In genomic region chr9:63269839-63270238, GRCm38 (mm10) we compare ENCODE assay signal across 20 mouse cellular contexts.
A peak's percentile ranks its signal among the peaks of the same experiment; 100 is the strongest.
DNase-seq lines count a peak whose midpoint lies in the region; ATAC-seq lines count a peak whose summit lies in the region.
"Had no signal": no experiment of that assay in that cellular context is flagged by ENCODE, and none has a peak within 500 bp of the region (broad histone marks: within the 10 kb centered on the region; RNA-seq: fewer than 3 reads in every experiment).

No protein-coding gene starts in this region.

- no peak for DNase-seq in hindbrain, embryonic 10.5 days (ENCODE audit: low spot score)
- DNase-seq in neural tube, embryonic 10.5 days (ENCODE audit: extremely low spot score, low spot score), result no peak
- DNase-seq in embryonic facial prominence, embryonic 11.5 days (ENCODE audit: low spot score), result peak; percentile 73
- no peak for DNase-seq in thymus, postnatal 36 days
- DNase-seq: adrenal gland, postnatal 10 days; cerebellum, adult 2 months; cerebellum, postnatal 25 days; gastrocnemius, postnatal 36 days; heart, adult 2 months; kidney, adult 9 months; kidney, postnatal 14 days; lung, postnatal 4 days; right cerebral cortex, postnatal 25 days; thymus, postnatal 25 days had no signal

- no peak overlapping the region for H3K9ac ChIP-seq in hindbrain, embryonic 13.5 days
- H3K9ac ChIP-seq in neural tube, embryonic 13.5 days, result no peak overlapping the region
- H3K9ac ChIP-seq in embryonic facial prominence, embryonic 11.5 days (replicated peaks; ENCODE audit: low read length), result no peak overlapping the region
- H3K9ac ChIP-seq: embryonic facial prominence, embryonic 12.5 days had no signal

- H3K27me3 ChIP-seq in hindbrain, embryonic 10.5 days (ENCODE audit: insufficient read depth, poor library complexity, severe bottlenecking), result no peaks in the 10 kb centered on the region
- no peaks in the 10 kb centered on the region for H3K27me3 ChIP-seq in hindbrain, embryonic 13.5 days
- no peaks in the 10 kb centered on the region for H3K27me3 ChIP-seq in neural tube, embryonic 13.5 days
- H3K27me3 ChIP-seq in embryonic facial prominence, embryonic 11.5 days (ENCODE audit: control insufficient read depth, insufficient read depth, low read length), result no peaks in the 10 kb centered on the region
- H3K27me3 ChIP-seq: embryonic facial prominence, embryonic 12.5 days had no signal

- H3K36me3 ChIP-seq in hindbrain, embryonic 10.5 days, result peaks cover 6% of the 10 kb centered on the region; the same call in 1 of the 2 replicates
- peaks cover 10% of the 10 kb centered on the region; the same call in 1 of the 2 replicates for H3K36me3 ChIP-seq in hindbrain, embryonic 13.5 days
- H3K36me3 ChIP-seq in neural tube, embryonic 13.5 days, result no peaks in the 10 kb centered on the region
- no peaks in the 10 kb centered on the region for H3K36me3 ChIP-seq in embryonic facial prominence, embryonic 11.5 days (replicated peaks; ENCODE audit: control insufficient read depth, insufficient read depth, low read depth, low read length)

- no peak overlapping the region for H3K4me3 ChIP-seq in hindbrain, embryonic 10.5 days
- no peak overlapping the region for H3K4me3 ChIP-seq in hindbrain, embryonic 13.5 days
- no peak overlapping the region for H3K4me3 ChIP-seq in neural tube, embryonic 13.5 days
- no peak overlapping the region for H3K4me3 ChIP-seq in embryonic facial prominence, embryonic 11.5 days (ENCODE audit: low read depth, low read length)
- H3K4me3 ChIP-seq: embryonic facial prominence, embryonic 12.5 days; heart, adult 2 months had no signal

- H3K27ac ChIP-seq in hindbrain, embryonic 10.5 days, result peak overlapping the region; percentile 40; the same call in 1 of the 2 replicates
- no peak overlapping the region for H3K27ac ChIP-seq in hindbrain, embryonic 13.5 days
- 0 out of 2 replicates have a peak overlapping the region, but pooled peaks have one; percentile 25 for H3K27ac ChIP-seq in neural tube, embryonic 13.5 days (replicated peaks)
- H3K27ac ChIP-seq in embryonic facial prominence, embryonic 11.5 days (replicated peaks; ENCODE audit: low read depth, low read length), result no peak overlapping the region
- H3K27ac ChIP-seq: embryonic facial prominence, embryonic 12.5 days; heart, adult 2 months had no signal

- peaks cover 28% of the 10 kb centered on the region for H3K4me1 ChIP-seq in hindbrain, embryonic 10.5 days (replicated peaks)
- H3K4me1 ChIP-seq in hindbrain, embryonic 13.5 days (replicated peaks), result peaks cover 18% of the 10 kb centered on the region
- H3K4me1 ChIP-seq in neural tube, embryonic 13.5 days (replicated peaks), result peaks cover 19% of the 10 kb centered on the region
- no peaks in the 10 kb centered on the region; the same call in 1 of the 2 replicates for H3K4me1 ChIP-seq in embryonic facial prominence, embryonic 11.5 days (ENCODE audit: control insufficient read depth, insufficient read depth, low read length)

- no peak for ATAC-seq in hindbrain, embryonic 13.5 days (ENCODE audit: low FRiP score)
- no peak for ATAC-seq in neural tube, embryonic 13.5 days (ENCODE audit: low read depth)
- no peak for ATAC-seq in embryonic facial prominence, embryonic 11.5 days (replicated peaks; ENCODE audit: insufficient number of reproducible peaks, low FRiP score, low TSS enrichment, low read depth)
- no peak for ATAC-seq in erythroblast, adult 5-6 weeks (replicated peaks; ENCODE audit: low FRiP score, poor library complexity, severe bottlenecking)
- ATAC-seq: hindbrain, embryonic 16.5 days; intestine, embryonic 16.5 days had no signal

- no peaks in the 10 kb centered on the region for H3K9me3 ChIP-seq in hindbrain, embryonic 10.5 days
- H3K9me3 ChIP-seq in hindbrain, embryonic 13.5 days, result no peaks in the 10 kb centered on the region
- H3K9me3 ChIP-seq in neural tube, embryonic 13.5 days, result no peaks in the 10 kb centered on the region
- no peaks in the 10 kb centered on the region for H3K9me3 ChIP-seq in embryonic facial prominence, embryonic 11.5 days (replicated peaks; ENCODE audit: control insufficient read depth, low read length)
- H3K9me3 ChIP-seq: embryonic facial prominence, embryonic 12.5 days had no signal

- H3K4me2 ChIP-seq in hindbrain, embryonic 13.5 days, result no peak overlapping the region
- H3K4me2 ChIP-seq in neural tube, embryonic 13.5 days, result no peak overlapping the region
- H3K4me2 ChIP-seq in embryonic facial prominence, embryonic 11.5 days (ENCODE audit: low read depth, low read length), result no peak overlapping the region
- H3K4me2 ChIP-seq: embryonic facial prominence, embryonic 12.5 days had no signal

- 46% methylated on average over 3 of the region's 3 CpGs for WGBS in hindbrain, embryonic 10.5 days
- WGBS in hindbrain, embryonic 13.5 days, result 34% methylated on average over 3 of the region's 3 CpGs
- 29% methylated on average over 3 of the region's 3 CpGs for WGBS in neural tube, embryonic 13.5 days
- 27% methylated on average over 3 of the region's 3 CpGs for WGBS in embryonic facial prominence, embryonic 11.5 days

Comparison
In these comparisons a context has a peak if more than half of its experiments do, and no peak if none do; other contexts are left out.
1. H3K27ac ChIP-seq: peak in hindbrain, embryonic 10.5 days (single experiment) and neural tube, embryonic 13.5 days (single experiment); none in hindbrain, embryonic 13.5 days (single experiment) and embryonic facial prominence, embryonic 11.5 days (single experiment).